Mouse (Mus musculus) layer of hippocampus, postnatal 25 days (tissue): Measurements from ENCODE around the gene Mrtfa. TPM values are rescaled to one million over a fixed set of nuclear protein-coding genes. Genes with fewer than 3 reads are reported as not detected.

Experiments used
- DNase-seq, 2 experiments: peaks; one replicate each; pipeline ENCODE4 v3.0.0; 2022; ENCODE audit warnings: mixed read lengths in 2 of 2, low spot score in 1 of 2; ENCODE audit errors: extremely low spot score in 1 of 2
- total RNA-seq, 2 experiments: library from RNA; stranded (reverse); gene quantifications; 2 replicates each; pipeline ENCODE4 v1.2.3; 2021

Gene Mrtfa
- total RNA-seq, 2 experiments from 2014 or later = 89.6 to 94.5 TPM

DNA sequence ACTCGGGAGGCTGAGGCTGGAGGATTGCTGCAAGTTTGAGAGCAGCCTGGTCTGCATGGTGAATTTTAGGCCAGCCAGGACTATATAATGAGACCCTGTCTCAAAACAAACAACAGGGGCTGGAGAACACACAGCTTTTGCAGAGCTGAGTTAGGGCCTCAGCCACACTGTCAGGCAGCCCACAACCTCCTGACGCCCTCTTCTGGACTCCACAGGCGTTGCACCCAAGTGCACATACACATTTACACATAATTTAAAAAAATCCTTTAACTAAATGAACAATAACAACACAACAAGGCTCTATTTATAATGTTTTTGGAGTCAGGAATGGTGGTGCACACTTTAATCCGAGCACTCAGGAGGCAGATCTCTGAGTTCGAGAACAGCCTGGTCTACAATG, 7.9 kb upstream of the Mrtfa start:
- no peak for DNase-seq

GRCm38 (mm10) chr15:81197197-81197596, 6.6 kb upstream of the Mrtfa start:
- DNase-seq = no peak

DNA sequence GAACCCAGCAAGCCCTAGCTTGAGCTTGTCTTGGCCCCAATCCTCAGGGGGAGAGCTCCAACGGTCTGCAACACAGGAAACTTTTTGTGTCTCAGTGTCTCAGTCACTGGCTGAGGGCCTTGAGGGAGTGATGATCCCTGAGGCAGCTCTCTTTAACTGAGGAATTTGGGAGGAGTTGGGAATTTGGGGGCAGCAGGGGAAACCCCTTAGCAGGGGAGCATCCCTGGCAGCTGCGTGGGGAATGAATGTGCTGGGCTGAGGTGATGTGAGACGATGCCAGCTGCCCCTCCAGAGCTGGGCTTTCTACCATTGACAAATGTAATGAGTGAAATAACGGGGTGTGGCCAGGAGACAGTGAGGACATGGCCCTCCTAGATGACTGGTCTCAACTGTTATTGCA, 4.9 kb upstream of the Mrtfa start:
- no peak for DNase-seq

DNA sequence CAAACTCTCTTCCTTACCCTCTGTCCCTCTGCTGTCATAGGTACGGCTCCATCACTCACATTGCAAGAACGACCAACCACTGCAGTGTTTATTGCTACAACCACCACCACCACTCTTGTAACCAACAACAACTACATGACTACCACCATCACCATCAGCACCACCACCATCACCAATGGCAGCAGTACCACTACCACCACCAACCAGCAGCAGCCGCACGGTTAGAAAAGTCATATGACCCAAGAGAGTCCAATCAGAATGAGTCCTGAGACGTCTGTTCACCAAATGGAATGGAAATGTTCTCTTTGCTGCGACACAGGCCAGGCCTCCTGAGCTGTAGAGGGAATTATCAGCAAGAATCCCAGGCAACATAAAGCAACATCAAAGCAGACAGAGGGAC, 4.2 kb upstream of the Mrtfa start:
- DNase-seq = no peak

DNA sequence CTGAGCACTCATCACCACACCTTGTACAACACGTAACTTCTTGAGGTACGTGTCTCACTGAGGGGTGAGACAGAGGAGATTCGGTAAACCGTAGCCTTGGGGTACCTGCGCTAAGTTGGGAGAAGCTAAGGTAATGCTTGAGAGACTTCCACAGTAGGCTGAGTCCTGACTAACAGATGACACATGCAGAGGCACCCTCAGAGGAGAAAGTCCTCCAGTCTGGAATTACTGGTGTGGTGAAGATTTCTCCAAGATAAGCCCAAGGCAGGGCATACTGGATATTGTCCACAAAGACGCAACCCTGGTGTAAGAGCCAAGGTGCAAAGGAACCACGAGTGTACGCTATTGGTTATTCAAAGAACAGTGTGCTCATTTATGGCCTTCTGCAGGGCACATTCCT, 2.3 kb upstream of the Mrtfa start:
- DNase-seq = no peak

DNA sequence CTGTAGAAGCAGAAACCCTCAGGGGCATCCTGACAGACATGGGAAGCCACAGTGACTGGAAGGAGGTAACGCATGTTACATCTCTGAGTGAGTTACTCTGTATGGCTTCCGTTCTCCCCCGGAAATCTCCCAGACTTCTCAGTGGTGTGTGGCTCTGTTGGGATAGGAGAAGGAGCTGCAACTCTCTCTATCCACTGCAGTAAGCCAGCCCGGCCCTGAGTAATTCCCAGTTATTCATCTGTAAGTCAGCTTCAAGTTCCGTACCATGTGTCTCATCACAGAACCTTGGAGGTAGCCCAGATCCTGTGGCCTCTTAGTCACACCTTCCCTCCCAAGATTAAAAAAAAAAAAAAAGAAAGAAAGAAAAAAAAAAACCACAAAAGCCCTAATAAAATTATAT, 1.8 kb upstream of the Mrtfa start:
- no peak for DNase-seq

- DNase-seq = no peak
Observed at GRCm38 (mm10) chr15:81191303-81191702, 746 bp upstream of the Mrtfa start.

GRCm38 (mm10) chr15:81190011-81190629, 437 bp downstream of the Mrtfa start:
- DNase-seq = peak in 1 of 2 experiments; percentile 18

DNA sequence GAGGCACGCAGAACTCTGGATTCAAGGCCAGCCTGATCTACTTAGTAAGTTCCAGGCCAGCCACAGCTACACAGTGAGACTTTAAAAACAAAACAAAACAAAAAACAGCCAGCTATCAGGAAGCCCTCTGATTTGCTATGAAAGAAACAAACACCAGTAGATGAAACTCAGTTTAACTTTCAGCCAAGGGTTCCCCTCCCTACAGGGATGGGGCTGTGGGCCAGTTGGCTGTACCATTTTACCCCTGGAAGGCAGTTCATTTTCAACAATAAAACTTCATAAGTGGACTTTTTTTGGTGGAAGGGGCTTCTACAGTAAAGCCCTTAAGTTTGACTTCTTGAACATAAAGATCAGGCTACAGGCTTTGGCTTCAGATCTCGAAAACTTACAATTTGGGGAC, 1.5 kb downstream of the Mrtfa start:
- DNase-seq = no peak

DNA sequence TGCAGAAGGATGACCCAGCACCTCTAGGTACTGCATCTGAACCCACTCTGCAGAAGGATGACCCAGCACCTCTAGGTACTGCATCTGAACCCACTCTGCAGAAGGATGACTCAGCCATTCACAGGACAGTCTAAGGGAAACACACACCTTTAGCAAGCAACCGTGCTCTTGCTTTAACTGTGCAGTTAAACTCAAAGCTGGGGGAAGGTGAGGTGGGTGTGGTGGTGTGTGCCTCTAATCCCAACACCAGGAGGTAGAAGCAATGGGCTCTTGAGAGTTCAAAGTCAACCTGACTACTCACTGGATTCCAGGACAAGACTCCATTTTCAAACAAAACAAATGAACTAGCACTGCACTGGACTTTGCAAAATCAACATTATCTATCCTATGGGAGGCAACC, 5.6 kb downstream of the Mrtfa start:
- DNase-seq = no peak

DNA sequence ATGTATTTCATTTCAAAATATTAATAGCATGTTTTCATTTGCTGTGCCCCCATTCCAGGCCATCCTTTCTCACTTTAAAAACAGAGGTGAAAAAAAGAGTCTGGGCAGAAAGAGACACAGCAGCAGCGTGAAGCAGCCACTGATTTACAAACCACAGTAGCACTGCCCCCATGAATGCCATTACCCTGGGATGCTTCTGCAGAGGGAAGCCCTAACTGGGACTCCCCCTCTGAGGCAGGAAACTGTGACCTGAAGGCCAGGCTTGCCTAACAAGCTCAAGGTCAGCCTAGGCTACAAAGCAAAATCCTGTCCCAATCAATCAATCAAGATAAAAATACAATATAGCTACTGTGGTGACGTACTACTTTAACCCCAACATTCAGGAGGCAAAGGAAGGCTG, 9.3 kb downstream of the Mrtfa start:
- DNase-seq = no peak

DNA sequence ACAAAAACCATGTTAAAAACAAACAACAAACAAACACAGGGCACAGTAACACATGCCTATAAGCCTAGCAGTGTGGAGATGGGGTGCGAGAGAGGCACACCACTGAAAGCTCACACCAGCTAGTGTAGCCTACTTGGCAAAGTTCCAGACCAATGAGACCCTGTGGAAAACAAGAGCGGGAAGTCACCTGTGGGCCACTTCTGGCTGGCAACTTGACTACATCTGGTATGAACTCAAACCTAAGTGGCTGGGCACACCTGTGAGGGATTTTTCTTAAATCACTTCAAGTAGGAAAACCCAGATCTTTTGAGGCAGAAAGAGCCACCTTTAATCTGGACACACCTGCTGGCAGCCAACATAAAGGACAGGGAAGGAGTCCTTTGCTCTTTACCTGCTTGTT, 11.0 kb downstream of the Mrtfa start:
- DNase-seq = no peak

DNA sequence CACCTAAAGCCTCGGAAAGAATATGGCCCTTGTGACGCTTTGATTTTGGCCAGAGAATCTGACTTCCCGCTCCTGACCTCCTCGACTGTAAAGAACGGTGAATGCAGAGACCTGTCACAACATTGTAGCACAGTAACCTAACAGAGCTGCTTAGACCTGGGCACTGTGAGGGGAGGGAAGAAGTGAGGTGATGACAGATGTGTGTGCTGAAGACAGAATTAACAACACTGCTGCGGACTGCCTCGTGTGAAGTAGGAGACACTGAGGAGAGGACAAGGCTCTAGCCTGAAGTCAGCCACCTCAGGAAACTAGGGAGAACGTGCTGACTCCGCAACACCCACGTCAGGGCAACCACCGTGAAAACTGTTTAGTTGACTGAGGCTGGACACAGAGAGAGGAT, 11.9 kb downstream of the Mrtfa start:
- DNase-seq = no peak

GRCm38 (mm10) chr15:81177860-81178259, 12.7 kb downstream of the Mrtfa start:
- no peak for DNase-seq

GRCm38 (mm10) chr15:81175633-81176032, 14.9 kb downstream of the Mrtfa start:
- no peak for DNase-seq

DNA sequence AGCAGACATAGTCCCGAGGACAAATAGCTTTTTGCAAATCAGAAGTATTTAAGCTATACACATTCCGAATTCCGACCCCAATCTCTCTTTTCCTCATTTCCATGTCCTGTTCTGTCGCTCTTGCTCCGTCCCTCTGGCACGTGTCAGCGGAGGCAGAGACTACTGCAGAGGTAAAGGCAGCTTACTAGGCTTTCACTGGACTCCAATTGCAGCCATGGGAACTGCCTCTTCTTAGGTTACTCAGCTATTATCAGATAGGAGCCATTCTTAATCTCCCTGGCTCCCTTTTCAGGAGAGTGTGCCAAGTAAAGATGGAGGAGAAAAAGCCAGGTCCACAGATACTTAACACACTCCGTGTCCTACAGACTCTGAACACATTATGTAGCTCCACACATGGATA, 18.3 kb downstream of the Mrtfa start:
- DNase-seq = no peak

DNA sequence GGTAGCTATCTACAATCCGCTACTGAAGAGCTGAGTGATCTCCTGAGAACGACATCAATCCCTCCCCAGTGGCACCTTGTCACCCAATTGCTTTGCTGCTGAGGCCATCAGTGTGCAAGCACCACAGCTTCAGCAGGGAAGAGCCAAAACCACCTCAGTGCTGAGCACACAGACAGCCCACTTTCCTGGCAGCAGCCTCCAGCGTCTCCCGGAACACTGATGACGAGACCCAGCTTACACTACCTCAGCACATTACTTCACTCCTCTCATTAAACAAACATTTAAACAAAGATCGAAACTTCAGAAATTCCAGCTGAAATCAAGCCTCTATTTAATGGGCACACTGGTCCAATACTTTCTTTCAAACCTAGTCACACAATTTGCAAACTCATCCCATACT, 21.8 kb downstream of the Mrtfa start:
- no peak for DNase-seq

GRCm38 (mm10) chr15:81167831-81168230, 22.7 kb downstream of the Mrtfa start:
- no peak for DNase-seq

- no peak for DNase-seq
Observed at GRCm38 (mm10) chr15:81166291-81166690, 24.3 kb downstream of the Mrtfa start.

DNA sequence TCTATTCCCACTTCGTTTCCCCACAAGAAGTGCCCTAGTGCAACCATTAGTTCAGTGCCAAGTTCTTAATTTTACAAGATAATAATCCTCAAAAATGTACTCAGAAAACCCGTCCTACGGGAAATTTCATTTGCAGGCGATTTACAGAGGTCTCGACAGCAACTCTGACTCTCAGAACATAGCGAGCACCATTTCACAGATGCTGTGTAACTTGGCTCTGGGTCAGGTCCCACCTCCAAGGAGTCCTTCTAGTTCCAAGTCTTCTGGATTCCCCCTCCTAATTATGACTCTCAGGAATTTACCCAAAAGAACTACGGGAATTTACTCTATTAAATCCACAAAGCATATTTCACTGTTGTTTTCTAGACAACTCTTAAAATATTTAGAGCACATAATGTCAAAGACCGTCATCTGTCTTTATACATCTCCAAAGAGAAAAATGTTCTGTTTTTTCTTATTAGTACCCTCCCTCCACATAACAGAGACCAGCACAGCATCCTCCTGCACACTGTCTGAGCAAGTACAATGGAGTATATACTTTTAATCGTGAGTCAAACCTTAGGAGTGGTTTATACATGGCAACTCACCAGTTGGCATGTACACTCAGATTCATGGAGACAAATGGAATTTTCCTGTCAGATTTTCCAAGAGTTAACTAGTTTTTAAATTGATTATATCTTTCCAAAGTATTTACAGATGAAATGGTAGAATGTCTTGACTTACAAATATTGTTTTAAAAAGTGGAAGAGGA, 25.8 kb downstream of the Mrtfa start:
- DNase-seq = no peak

DNA sequence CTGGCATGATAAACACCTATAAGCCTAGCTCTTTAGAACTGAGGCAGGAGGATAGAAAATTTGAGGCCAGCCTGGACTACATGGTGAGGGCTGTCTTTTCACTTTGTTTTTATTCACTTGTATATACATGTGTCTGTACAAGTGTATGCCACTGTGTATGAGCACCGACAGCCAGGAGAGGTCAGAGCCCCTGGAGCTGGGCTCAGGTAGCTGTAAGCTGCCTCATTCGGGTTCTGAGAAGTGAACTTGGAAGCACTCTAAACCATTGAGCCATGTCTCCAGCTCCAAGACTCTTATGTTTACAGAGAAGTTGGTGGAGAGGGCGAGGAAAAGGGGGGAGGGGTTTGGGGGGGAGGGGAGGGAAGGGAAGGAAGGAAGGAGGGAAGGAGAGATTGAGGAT, 29.0 kb downstream of the Mrtfa start:
- no peak for DNase-seq

DNA sequence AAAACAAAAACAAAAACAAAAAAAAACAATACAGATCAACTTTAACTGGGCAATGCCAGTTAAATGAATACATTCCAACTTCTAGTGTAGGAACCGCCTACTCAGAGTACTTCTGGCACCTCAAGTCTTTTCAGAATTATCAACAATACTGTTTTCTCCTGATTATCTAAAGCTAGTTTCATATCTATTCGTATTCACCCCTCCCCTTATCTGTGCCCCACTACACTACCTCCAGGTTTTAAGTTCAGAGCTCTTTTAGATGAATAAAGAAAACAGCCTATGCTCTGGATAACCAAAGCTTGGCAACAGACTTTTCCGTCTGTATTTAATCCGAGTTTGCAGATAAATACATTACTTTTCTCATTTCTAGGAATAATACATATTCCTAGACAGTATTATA, 29.9 kb downstream of the Mrtfa start:
- DNase-seq = no peak
